Mouse (Mus musculus) thymus, adult 2 months (tissue): ENCODE data around the gene Gm27021. TPM values are rescaled to one million over a fixed set of nuclear protein-coding genes. Genes with fewer than 3 reads are reported as not detected.
"Not testable (repeated sequence)": the region's sequence is repeated elsewhere in the genome, so short reads cannot be mapped to it uniquely, and the experiment has no call there.

Experiments used
- DNase-seq: peaks from one replicate; pipeline ENCODE4 v3.0.0; 2021
- H3K27ac ChIP-seq: fragments of 200-500 bp; 2 replicates; pipeline ENCODE4 v1.5.1; 2012; ENCODE audit warnings: low read length, control low read depth; ENCODE audit not compliant: control insufficient read depth, insufficient read depth
- H3K27me3 ChIP-seq: fragments of 200-500 bp; 2 replicates; pipeline ENCODE4 v1.6.1; 2012; ENCODE audit warnings: mild to moderate bottlenecking, low read length, moderate library complexity, mixed read lengths; ENCODE audit not compliant: control insufficient read depth, insufficient read depth
- H3K36me3 ChIP-seq: fragments of 200-500 bp; 2 replicates; pipeline ENCODE4 v1.6.1; 2012; ENCODE audit warnings: mild to moderate bottlenecking, low read length, moderate library complexity; ENCODE audit not compliant: control insufficient read depth, insufficient read depth
- H3K4me1 ChIP-seq: fragments of 200-500 bp; replicated peaks from 2 replicates; pipeline ENCODE4 v1.6.1; 2012; ENCODE audit warnings: low read length; ENCODE audit not compliant: control insufficient read depth, insufficient read depth
- H3K4me3 ChIP-seq: fragments of 200-500 bp; 2 replicates; pipeline ENCODE4 v1.5.1; 2012; ENCODE audit warnings: mild to moderate bottlenecking, low read length, control low read depth, moderate library complexity; ENCODE audit not compliant: control insufficient read depth, insufficient read depth
- CTCF ChIP-seq: fragments of 200-500 bp; IDR thresholded peaks from 2 replicates; pipeline ENCODE4 v1.5.1; 2012; ENCODE audit warnings: mild to moderate bottlenecking, control low read depth, low read length, moderate library complexity, borderline replicate concordance; ENCODE audit not compliant: control insufficient read depth, poor library complexity, insufficient read depth; ENCODE audit errors: extremely low read depth
- POLR2A ChIP-seq: fragments of 200-500 bp; IDR thresholded peaks from 2 replicates; pipeline ENCODE4 v1.6.1; 2012; ENCODE audit warnings: mild to moderate bottlenecking, low read length, control low read depth, moderate library complexity; ENCODE audit not compliant: control insufficient read depth, poor library complexity, insufficient read depth; ENCODE audit errors: extremely low read depth
- WGBS: fragments of 180-500 bp; shearing (Covaris S2); methylation state at CpG from one replicate; pipeline ENCODE4 v1.1.7; 2018; 5-methylcytosine and 5-hydroxymethylcytosine counted together
- polyA plus RNA-seq: library from polyadenylated mRNA; depleted of rRNA; stranded (reverse); fragments of >200 nt; gene quantifications from 2 replicates; pipeline ENCODE4 v1.2.3, GENCODE M21; 2012

The Gm27021 gene
- polyA plus RNA-seq, 1 experiment = 1.6 TPM

DNA sequence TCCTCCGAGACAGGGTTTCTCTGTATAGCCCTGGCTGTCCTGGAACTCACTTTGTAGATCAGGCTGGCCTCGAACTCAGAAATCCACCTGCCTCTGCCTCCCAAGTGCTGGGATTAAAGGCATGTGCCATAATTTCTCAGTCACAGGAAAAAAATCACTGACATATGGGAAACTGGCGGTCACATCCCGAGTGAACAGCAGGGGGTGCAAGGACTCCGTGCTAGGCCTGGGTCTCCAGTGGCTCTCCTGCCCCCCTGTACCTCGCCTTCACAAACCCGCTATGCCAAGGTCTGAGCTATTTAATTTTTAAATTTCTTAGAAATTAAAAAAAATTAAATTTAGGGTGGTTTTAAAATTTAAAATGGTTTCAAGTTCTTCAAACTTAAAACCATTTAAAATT is 12.5 kb upstream of the Gm27021 start:
- peak; percentile 68 for DNase-seq
- TF ChIP-seq CTCF = peak; percentile 72

DNA sequence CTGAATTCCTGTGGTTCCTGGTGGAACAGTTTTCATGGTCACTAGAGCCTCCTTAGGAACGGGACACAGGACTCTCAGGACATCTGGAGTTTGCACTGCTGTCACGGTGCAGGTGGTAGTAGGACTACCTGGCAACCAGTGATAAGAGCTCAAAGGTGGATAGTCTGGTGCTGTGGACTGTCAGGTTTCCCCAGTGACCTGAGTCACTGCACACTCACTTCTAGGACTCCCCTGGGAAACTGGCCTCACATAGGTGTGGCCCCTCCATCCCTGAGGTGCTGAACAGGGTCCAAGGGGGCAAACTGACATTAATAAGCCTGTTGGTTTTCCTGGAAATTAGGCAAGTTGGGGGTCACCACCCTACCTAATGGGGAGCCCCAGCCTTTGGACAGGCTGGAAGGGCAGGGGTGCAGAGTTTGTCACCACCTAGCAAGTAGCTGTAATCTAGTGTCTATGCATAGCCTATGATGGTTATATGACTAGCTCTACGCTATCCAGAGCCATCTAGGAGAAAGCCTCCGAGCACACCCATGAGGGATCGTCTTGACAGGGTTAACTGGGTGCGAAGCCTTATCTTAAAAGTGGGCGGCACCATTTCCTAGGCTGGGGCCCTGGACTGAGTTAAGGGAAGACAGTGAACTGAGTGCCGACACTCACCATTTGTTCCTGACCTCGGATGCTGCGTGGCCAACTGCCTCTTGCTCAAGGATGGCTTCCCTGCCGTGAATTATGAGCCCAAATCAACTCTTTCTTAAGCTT is 11.9 kb upstream of the Gm27021 start:
- Histone ChIP-seq H3K27ac (no peak overlapping the region), H3K4me1 (no peaks in the 10 kb centered on the region), H3K27me3 (no peaks in the 10 kb centered on the region), H3K36me3 (0 out of 2 replicates have a peak, but pooled peaks cover 3% of the 10 kb centered on the region), H3K4me3 (no peak overlapping the region)
- WGBS = 67% methylated on average over 11 of the region's 11 CpGs
- TF ChIP-seq POLR2A (no peak), CTCF (no peak)
- DNase-seq = no peak

More for the DNA sequence above, 12.5 kb upstream of the Gm27021 start:
- H3K36me3 ChIP-seq, H3K4me1 ChIP-seq, H3K27me3 ChIP-seq, H3K27ac ChIP-seq, H3K4me3 ChIP-seq: not testable (repeated sequence)
- WGBS = 41% methylated on average over 7 of the region's 7 CpGs

DNA sequence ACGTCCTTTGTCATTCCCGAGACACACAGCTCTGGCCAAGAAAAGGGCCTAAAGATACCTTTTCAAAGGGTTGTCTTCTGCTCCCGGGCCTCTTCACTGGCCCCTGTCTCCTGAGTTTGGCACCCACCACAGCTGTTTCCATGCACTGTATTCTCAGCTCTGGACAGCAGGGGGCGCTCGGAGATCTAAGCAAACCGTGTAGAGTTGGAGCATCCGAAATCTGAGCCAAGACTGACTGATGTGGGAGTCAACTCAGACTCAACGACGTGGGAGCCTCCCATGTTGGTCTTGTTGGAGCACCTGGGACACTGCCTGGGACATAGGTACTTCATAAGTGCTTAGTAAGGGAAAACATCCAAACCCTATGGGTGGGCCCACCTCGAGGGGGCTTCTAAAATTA is 10.6 kb upstream of the Gm27021 start:
- Histone ChIP-seq H3K27ac (no peak overlapping the region), H3K36me3 (peaks cover 9% of the 10 kb centered on the region), H3K27me3 (no peaks in the 10 kb centered on the region), H3K4me1 (no peaks in the 10 kb centered on the region), H3K4me3 (no peak overlapping the region)
- peak; percentile 89 for TF ChIP-seq CTCF
- no peak for TF ChIP-seq POLR2A
- peak; percentile 86 for DNase-seq
- WGBS = 15% methylated on average over 10 of the region's 10 CpGs

DNA sequence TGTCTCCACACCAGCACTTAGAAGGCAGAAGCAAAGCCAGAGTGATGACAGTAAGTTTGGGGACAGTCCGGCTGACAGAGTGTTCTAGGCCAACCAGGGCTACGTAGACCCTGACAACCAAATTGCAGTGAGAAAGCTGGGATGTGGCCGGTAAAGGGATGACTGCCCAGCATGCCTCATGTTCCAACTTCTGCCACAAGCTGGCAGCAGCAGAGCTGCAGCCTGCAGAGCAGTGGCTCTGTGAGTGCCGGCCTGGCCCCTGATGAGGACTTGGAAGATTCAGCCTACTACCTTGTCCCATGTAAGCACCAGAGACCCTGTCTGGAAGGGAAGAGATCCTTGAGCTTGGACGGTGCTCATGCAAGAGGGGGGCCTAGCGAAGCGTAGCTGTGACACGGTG is 7.8 kb upstream of the Gm27021 start:
- Histone ChIP-seq H3K4me3 (no peak overlapping the region), H3K36me3 (peaks cover 26% of the 10 kb centered on the region), H3K27me3 (no peaks in the 10 kb centered on the region), H3K27ac (no peak overlapping the region), H3K4me1 (no peaks in the 10 kb centered on the region)
- no peak for DNase-seq
- TF ChIP-seq CTCF = no peak
- TF ChIP-seq POLR2A = no peak
- WGBS = 95% methylated on average over 8 of the region's 8 CpGs

DNA sequence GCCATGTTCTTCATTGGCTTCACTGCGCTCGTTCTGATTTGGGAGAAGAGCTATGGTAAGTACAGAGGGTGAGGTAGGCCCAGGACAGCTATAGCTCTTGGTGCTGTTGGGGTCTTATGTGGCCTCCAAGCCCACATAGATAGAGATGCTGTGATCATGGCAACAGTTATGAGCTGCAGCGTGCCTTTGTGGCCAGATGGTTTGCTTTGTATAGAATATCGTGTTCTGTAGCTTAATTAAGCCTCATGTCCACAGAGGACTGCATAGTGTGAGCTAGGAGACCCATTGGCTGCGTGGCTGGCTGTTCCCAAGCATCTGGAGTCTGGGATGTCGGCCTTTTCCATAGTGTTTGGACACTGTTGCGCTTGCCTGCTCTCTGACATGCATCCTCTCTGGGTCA is 5.4 kb upstream of the Gm27021 start:
- no peak overlapping the region for H3K27ac ChIP-seq
- TF ChIP-seq POLR2A (no peak), CTCF (no peak)
- peaks cover 26% of the 10 kb centered on the region for H3K36me3 ChIP-seq
- no peaks in the 10 kb centered on the region for H3K27me3 ChIP-seq
- 98% methylated on average over 7 of the region's 7 CpGs for WGBS
- peaks cover 3% of the 10 kb centered on the region for H3K4me1 ChIP-seq
- no peak for DNase-seq
- H3K4me3 ChIP-seq = no peak overlapping the region

DNA sequence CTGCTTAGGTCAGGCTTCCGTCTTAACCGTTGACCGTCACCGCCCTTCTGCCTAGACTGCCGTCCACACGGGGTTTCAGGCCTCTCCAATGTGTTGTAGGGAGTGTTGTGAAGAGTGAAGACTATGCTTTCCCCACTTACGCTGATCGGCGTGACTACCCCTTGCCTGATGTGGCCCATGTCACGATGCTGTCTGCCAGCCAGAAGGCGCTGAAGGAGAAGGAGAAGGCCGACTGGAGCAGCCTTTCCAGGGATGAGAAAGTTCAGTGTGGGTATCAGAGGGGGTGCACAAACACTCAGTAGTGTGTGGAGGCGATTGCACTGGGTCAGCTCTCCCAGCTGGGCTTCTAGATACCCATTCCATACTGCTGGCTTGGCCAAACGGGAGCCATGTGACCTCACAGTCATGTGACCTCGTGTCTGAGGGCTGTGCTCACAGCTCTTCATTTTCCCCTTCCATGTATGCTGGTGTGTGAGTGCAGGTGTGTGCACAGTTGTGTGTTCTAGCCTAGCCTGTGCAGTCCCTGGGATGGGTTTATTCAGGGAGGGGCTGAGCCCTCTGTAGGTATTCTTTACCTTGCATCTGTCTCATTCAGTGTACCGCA is 4.8 kb upstream of the Gm27021 start:
- no peak for DNase-seq
- TF ChIP-seq POLR2A = no peak
- TF ChIP-seq CTCF = no peak
- no peak overlapping the region for H3K27ac ChIP-seq
- H3K36me3 ChIP-seq = peaks cover 26% of the 10 kb centered on the region
- 93% methylated on average over 16 of the region's 16 CpGs for WGBS
- H3K27me3 ChIP-seq = no peaks in the 10 kb centered on the region
- H3K4me1 ChIP-seq = peaks cover 3% of the 10 kb centered on the region
- no peak overlapping the region for H3K4me3 ChIP-seq

DNA sequence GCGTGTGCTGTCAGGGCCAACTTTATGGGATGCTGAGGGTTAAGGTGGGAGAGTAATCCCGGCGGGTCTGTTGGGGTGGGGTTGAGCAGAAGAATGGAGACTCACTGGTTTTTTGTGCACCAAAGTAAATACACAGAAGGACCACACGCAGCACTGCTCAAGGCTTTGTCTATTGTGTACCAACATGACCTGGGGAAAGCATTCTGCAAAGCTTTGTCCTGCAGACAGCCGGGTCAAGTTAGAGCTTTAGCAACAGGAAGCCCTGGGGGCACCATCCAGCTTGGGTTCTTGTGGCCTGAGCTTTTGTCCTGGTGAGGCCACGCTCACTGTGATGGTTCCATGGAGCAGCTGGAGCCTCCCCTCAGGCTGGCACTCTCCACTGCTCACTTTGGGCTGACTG is 3.9 kb upstream of the Gm27021 start:
- DNase-seq = no peak
- no peak overlapping the region for H3K27ac ChIP-seq
- no peak overlapping the region for H3K4me3 ChIP-seq
- peaks cover 26% of the 10 kb centered on the region for H3K36me3 ChIP-seq
- 94% methylated on average over 6 of the region's 6 CpGs for WGBS
- H3K27me3 ChIP-seq = no peaks in the 10 kb centered on the region
- H3K4me1 ChIP-seq = peaks cover 7% of the 10 kb centered on the region
- no peak for TF ChIP-seq POLR2A
- no peak for TF ChIP-seq CTCF
